Mouse (Mus musculus) cerebellum, adult 18-20 months (tissue): ENCODE data around the gene Evi2.

Experiments used
- DNase-seq, 2 experiments: peaks; one replicate each; pipeline ENCODE4 v3.0.0; 2021

The Evi2 gene

GRCm38 (mm10) chr11:79523560-79524309 lies 6.7 kb downstream of the Evi2 start, which contains the start of gene Evi2b:
Gene Evi2b, minus strand, starts transcription at chr11:79523762.
- DNase-seq = no peak

GRCm38 (mm10) chr11:79522944-79523343 lies 7.4 kb downstream of the Evi2 start:
- no peak for DNase-seq

GRCm38 (mm10) chr11:79521930-79522329 lies 8.5 kb downstream of the Evi2 start:
- DNase-seq = no peak

GRCm38 (mm10) chr11:79520772-79521171 lies 9.6 kb downstream of the Evi2 start:
- no peak for DNase-seq

GRCm38 (mm10) chr11:79519878-79520291 lies 10.5 kb downstream of the Evi2 start:
- DNase-seq = no peak

GRCm38 (mm10) chr11:79519299-79519698 lies 11.1 kb downstream of the Evi2 start:
- DNase-seq = no peak

GRCm38 (mm10) chr11:79515798-79516197 lies 14.6 kb downstream of the Evi2 start:
- DNase-seq = no peak

- no peak for DNase-seq
Measured at GRCm38 (mm10) chr11:79515331-79515730, 15.1 kb downstream of the Evi2 start.

GRCm38 (mm10) chr11:79511970-79512369 lies 18.4 kb downstream of the Evi2 start:
- no peak for DNase-seq

- no peak for DNase-seq
Measured at GRCm38 (mm10) chr11:79504506-79504905, 25.9 kb downstream of the Evi2 start.

- peak in 1 of 2 experiments; percentile 24 for DNase-seq
Measured at GRCm38 (mm10) chr11:79503845-79504244, 26.5 kb downstream of the Evi2 start, which contains the start of gene Omg. Gene Omg, minus strand, starts transcription at chr11:79504084.

- DNase-seq = no peak
Measured at GRCm38 (mm10) chr11:79502917-79503316, 27.5 kb downstream of the Evi2 start.

GRCm38 (mm10) chr11:79494976-79495800 lies 35.2 kb downstream of the Evi2 start:
- peak; percentile 19 to 27 for DNase-seq

GRCm38 (mm10) chr11:79484721-79485120 lies 45.7 kb downstream of the Evi2 start:
- DNase-seq = no peak

- DNase-seq = no peak
Measured at GRCm38 (mm10) chr11:79483876-79484528, 46.4 kb downstream of the Evi2 start.

GRCm38 (mm10) chr11:79483392-79483791 lies 47.0 kb downstream of the Evi2 start:
- DNase-seq = no peak

- DNase-seq = no peak
Measured at GRCm38 (mm10) chr11:79468097-79468496, 62.3 kb downstream of the Evi2 start.
